Mouse (Mus musculus) thymus, postnatal 10 days (tissue): ENCODE results near the gene Rdx.

ENCODE experiments used
- DNase-seq, 2 experiments: peaks; one replicate each; pipeline ENCODE4 v3.0.0; 2021; ENCODE audit warnings: low spot score in 2 of 2

Rdx gene

DNA sequence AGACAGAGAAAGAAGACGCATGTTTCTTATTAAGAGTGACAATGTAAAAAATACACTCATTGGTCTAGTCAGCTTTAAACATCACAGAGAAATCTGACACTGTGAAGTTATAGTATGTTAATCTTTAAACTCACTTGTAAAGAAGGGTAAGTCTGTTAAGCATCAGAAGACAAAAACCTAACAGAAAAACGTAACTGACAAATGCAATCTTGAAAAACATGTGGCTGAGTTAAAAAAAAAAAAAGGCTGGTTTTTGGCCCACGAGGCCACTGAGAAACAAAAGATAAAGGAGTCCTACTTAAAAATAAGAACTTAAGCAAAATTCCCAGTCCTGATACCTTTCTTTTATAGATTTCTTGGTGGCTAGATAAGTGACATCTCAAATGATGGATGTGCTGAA lies 63.8 kb downstream of the Rdx start:
- DNase-seq = no peak

DNA sequence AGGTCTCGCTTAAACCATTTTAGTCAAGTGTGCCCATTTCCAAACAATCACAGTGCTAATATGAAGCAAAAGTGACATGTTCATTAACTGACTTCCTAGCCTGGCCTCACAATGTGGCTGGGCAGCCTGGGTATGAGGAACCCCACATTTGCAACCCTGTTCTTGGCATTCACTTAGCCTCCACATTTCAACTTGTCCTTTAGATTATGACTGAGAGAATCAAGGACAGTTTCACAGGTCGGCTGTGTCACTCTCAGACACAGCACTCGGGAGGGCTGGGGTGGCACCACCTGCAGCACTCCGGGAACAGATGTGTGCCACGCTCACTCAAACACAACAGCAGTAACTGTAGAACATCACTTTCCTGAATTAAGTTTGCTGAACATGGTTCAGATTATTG lies 66.1 kb downstream of the Rdx start:
- no peak for DNase-seq

DNA sequence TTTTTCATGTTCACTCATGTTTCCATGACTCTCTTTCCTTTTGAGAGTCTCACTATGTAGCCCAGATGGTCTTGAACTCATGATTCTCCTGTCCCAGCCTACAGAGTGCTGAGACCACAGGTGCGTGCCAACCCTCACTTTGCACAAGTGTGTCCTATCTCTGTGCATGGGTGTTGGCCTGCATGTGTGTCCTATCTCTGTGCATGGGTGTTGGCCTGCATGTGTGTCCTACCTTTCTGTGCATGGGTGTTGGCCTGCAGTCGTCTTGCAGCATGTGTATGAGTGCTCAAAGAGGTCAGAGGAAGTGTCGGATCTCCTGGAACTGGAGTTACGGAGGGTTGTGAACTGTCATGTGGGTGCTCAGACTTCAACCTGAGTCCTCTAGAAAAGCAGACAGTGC lies 72.2 kb downstream of the Rdx start:
- no peak for DNase-seq

DNA sequence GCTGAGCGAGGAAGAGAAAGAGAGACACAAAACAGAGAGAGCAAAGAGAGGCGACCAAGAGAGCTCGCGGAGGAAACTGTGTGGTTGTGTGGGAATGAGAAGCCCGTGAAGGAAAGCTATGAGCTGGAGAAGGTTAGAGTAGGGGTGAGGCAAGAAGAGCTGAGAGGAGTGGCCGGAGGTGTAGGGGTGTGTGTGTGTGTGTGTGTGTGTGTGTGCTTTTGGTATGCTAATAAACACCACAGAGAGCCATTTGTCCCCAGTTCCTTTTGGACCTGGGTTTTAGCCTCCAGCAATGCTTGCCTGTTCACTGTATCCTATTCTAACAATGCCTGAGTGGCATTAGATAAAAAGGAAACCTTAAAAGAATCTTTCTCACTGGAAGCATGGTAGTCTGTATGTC lies 78.3 kb downstream of the Rdx start:
- DNase-seq = no peak

DNA sequence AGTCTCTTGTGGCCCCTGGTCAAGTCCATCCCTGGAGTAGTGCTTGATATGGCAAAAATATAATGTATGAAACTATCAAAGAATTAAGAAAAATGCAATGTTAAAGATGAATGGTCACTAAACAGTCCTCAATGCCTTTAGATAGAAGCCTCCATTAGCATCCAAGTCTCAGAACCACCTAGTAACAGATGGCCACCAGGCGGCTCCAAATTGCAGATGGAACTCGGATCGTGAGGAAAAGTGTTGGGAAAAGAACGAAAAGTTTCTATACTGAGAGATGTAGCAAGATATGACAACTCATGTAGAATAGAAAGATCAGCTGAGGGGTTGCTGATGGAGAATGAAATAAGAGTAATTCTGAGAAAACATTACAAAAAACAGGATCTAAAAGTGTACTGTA lies 83.4 kb downstream of the Rdx start:
- DNase-seq = no peak

DNA sequence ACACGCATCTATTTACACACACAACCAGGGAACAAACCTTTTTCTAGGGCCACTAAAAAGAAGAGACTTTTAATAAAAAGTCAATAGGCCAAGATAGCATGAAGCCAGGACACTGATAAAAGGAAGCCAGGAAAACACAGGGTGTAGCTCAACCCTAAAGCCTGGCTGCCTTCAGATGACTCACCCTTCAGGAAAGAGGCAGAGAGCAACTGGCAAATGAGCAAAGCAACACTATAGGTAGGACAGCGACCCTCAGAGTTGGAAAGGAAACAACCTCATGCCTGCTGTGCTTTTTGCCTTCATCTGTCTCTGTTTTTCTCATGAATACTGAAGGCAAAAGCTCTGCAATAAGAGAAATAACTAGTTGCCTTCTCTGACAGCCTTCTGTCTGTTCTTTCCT lies 85.8 kb downstream of the Rdx start:
- no peak for DNase-seq
